Mouse (Mus musculus) c-Kit-positive CD71-positive TER-119-negative erythroid progenitor cells, embryonic 14.5 days (primary cell): ENCODE measurements around the gene Slc51a.

Source experiments
- DNase-seq: peaks from one replicate; pipeline ENCODE4 v3.0.0-alpha.2; 2013; ENCODE audit warnings: low read depth

Slc51a gene

DNA sequence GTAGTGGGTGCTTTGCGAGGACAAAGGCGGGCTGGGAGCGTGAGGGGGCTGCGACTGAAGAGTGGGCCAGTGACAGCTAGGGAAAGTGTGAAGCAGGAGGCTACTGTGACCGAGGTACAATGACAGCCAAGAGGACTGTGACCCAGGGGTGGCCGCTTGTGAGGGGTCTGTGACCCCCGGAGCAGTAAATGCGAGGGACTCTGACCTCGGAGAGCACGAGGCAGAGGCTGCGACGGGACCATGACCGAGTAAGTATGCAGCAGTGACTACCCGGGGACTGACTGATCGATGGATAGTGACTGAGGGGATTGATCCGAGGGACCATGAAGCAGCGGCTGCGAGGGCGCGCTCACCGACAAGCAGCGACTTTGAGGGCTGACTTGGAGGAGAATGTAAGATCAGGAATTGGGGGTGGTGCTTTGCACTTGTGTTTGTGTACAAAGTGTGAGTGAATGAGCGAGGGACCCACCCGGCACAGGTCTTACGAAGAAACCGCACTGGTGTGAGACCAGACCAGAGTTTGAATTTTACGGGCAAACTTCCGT is 56.6 kb downstream of the Slc51a start:
- DNase-seq, result no peak

DNA sequence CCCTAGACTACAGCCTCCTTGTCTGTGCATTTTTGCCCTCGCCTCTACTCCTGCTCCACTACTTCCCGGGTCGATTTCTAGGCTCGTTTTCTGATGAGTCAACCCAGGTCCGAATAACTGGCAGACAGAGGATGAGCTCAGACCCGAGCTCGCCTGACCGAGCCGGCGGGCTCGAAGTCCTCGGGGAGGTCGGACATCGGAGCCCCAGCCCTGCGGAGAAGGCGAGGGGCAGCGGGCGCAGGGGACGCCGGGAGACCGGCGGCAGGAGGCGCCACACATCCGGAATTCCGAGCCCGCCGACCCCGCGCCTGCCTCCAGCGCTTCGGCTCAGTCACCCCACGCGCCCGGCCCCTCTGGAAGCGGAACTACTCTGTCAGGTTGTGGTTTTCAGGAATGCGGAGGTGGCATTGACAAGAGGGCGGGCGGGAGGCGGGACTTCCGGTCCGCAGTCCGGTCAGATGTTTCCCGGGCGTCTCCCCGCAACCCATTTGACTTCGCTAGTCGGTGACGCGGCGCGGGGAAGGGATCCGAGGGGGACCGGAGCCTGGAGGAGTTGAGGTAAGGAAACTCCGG is 57.1 kb downstream of the Slc51a start, which contains the start of gene Pcyt1a:
Gene Pcyt1a (plus strand): TSS at position 448 of the 573 bp plus-strand sequence.
- DNase-seq, result peak; percentile 84

DNA sequence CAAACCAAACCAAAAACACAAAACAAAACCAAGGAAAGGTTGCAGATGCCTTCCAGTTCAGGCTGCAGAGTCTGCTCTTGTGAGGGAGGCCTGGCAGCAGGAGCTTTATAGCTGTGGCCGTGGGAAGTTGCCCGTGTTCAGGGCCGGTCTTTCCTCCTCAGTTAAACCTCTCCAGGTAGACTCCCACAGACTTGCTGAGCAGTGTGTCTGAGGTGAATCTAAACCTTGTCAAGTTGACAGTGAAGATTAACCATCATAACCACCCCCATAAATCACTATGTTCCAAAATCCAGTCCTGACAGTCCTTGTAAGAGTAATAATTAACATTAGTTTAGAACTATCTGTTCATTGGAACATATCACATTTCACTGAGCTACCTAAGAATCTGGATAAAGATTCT is 60.2 kb downstream of the Slc51a start:
- DNase-seq, result no peak
